Mouse (Mus musculus): ENCODE data around the gene Gm9964.

DNA sequence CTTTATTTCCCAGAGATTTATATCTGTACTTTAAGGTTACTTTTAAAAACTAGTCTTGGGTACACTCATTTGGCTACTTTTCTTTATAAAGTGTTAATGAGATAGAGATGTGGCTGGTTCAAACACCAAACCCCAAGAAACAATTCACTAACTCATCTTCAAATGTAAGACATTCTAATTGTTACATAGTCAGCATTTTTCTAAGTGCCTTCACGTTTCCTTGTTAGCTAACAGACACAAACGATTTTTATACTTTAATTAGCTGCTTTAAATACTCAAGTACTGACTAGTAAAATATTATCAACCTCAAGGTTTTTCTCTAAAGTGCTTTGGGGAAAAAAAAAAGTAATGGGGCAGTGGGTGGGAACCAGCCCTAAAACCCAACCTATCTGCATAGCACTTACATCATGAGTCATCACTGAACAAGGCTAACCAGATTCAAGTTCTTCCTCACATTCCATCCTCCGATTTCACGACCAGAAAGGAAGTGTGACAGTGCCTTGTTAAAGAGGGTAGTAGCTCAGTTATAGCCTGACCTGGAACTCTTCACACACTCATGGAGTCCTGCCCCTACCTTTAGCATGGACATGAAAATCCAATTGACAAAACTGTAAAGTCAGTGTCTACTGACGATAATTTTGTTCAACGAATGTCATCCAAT is 43.7 kb downstream of the Gm9964 start:
- TF ChIP-seq POLR2A (IDR thresholded peaks at IDR 0.05; ENCODE audit: borderline replicate concordance, insufficient read depth, low read length) (no peak), CTCF (IDR thresholded peaks at IDR 0.05; ENCODE audit: borderline replicate concordance, insufficient read depth, low read depth, low read length) (no peak)

Data from cerebellum, adult 2 months (tissue).